10 mouse cellular contexts compared by ENCODE assay signal in the genomic region with DNA sequence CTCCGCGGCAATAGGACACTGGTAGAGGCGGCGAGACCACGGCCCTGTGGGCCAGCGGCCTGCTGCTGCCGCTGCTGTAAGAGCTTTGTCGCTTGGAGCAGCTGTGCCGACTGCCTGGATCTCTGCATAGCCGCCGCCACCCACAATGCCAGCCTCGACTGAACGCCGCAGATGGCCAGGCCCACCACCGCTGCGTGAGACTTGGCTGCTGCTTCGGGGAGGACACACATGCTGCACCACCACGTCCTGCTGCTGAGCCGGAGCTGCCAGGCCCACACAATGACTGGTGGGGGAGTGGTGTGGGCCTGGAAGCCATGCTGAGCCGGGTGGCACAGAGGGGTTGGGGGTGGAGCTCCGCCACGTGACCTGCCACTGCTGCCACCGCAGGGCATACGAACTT. TPM values are rescaled to one million over a fixed set of nuclear protein-coding genes. Genes with fewer than 3 reads are reported as not detected.
A peak's percentile ranks its signal among the peaks of the same experiment; 100 is the strongest.
DNase-seq lines count a peak whose midpoint lies in the region; ATAC-seq lines count a peak whose summit lies in the region.
"Had no signal": no experiment of that assay in that cellular context is flagged by ENCODE, and none has a peak within 500 bp of the region (broad histone marks: within the 10 kb centered on the region; RNA-seq: fewer than 3 reads in every experiment).

No protein-coding gene starts in this region.

- peak; percentile 4 for DNase-seq in kidney, postnatal 10 days
- peak; percentile 77 for DNase-seq in cerebellum, postnatal 14 days
- DNase-seq in layer of hippocampus, adult 9-11 months: peak; percentile 60
- DNase-seq in right cerebral cortex, postnatal 10 days (ENCODE audit: low spot score in 2 of 2): peak; percentile 42
- no peak for DNase-seq in Muller cell, postnatal 12 days (ENCODE audit: inconsistent ontology term)
- no peak for DNase-seq in spleen, adult 12 weeks (ENCODE audit: low spot score)
- DNase-seq in gastrocnemius, postnatal 4 days (ENCODE audit: low spot score in 2 of 2): no peak

- H3K9ac ChIP-seq in kidney, embryonic 14.5 days (ENCODE audit: low read depth, low read length): no peak overlapping the region

- no peaks in the 10 kb centered on the region for H3K9me3 ChIP-seq in kidney, embryonic 14.5 days (ENCODE audit: control insufficient read depth, low read length)

- no peak overlapping the region for H3K27ac ChIP-seq in kidney, embryonic 14.5 days (ENCODE audit: low read depth, low read length)

- no peaks in the 10 kb centered on the region for H3K4me1 ChIP-seq in kidney, embryonic 14.5 days (ENCODE audit: control insufficient read depth, insufficient read depth, low read length)

- no peak for ATAC-seq in kidney, embryonic 14.5 days (ENCODE audit: low FRiP score, low TSS enrichment)

- H3K27me3 ChIP-seq in kidney, embryonic 14.5 days (ENCODE audit: control insufficient read depth, insufficient read depth, low read length): no peaks in the 10 kb centered on the region

- no peaks in the 10 kb centered on the region for H3K36me3 ChIP-seq in kidney, embryonic 14.5 days (ENCODE audit: control insufficient read depth, insufficient read depth, low read length)

- 80% methylated on average over 24 of the region's 24 CpGs for WGBS in kidney, embryonic 14.5 days

- no peak overlapping the region for H3K4me3 ChIP-seq in kidney, embryonic 14.5 days (ENCODE audit: low read length)

- no peak overlapping the region for H3K4me2 ChIP-seq in kidney, embryonic 14.5 days (replicated peaks; ENCODE audit: low read depth, low read length)

RNA-seq across cellular contexts. Expression of gene Olfr24, which starts 15.7 kb away (rescaled TPM):
- polyA plus RNA-seq in kidney, embryonic 14.5 days (2014; fragmentation: Nextera tagmentation; extraction: Ambion mirVana): not detected in 2 replicates
- total RNA-seq in gastrocnemius, postnatal 4 days (2021): not detected
- total RNA-seq: hematopoietic stem cell, adult 5-6 weeks had no signal
- polyA plus RNA-seq: neural tube, embryonic 11.5 days had no signal

RNA-seq across cellular contexts. Expression of gene Olfr828, which starts 39.9 kb away (rescaled TPM):
- polyA plus RNA-seq in kidney, embryonic 14.5 days (2014; fragmentation: Nextera tagmentation; extraction: Ambion mirVana): not detected in 2 replicates
- not detected for total RNA-seq in gastrocnemius, postnatal 4 days (2021)
- total RNA-seq: hematopoietic stem cell, adult 5-6 weeks had no signal
- polyA plus RNA-seq: neural tube, embryonic 11.5 days had no signal

Comparison
In these comparisons a context has a peak if more than half of its experiments do, and no peak if none do; other contexts are left out.
1. DNase-seq: peak in kidney, postnatal 10 days (single experiment), cerebellum, postnatal 14 days (2 of 2), layer of hippocampus, adult 9-11 months (single experiment) and right cerebral cortex, postnatal 10 days (2 of 2); none in Muller cell, postnatal 12 days (single experiment), spleen, adult 12 weeks (single experiment) and gastrocnemius, postnatal 4 days (0 of 2).